Mouse (Mus musculus) C3H10T1/2 (cell line): ENCODE results near the gene Gm21721. TPM values are rescaled to one million over a fixed set of nuclear protein-coding genes. Genes with fewer than 3 reads are reported as not detected.

ENCODE experiments used
- polyA plus RNA-seq, 2 experiments: library from polyadenylated mRNA; unstranded; fragments of >200 nt; fragmentation: generic; extraction: Trizol; gene quantifications; one replicate each; pipeline ENCODE4 v1.2.1; 2012; ENCODE audit warnings: missing spikeins in 2 of 2

Gm21721 gene
- not detected for polyA plus RNA-seq

GRCm38 (mm10) chrY:9202090-9202489, at the start of gene Gm21721:
Gene Gm21721, minus strand, starts transcription at chrY:9202190.

Other genes with a start within 250 kb of the Gm21721 start
- gene Gm21292, start 68.3 kb downstream of the Gm21721 start, polyA plus RNA-seq, result not detected
- not detected for gene Gm21812, start 145.0 kb upstream of the Gm21721 start, polyA plus RNA-seq
- not detected for gene Gm21874, start 214.0 kb upstream of the Gm21721 start, polyA plus RNA-seq